Mouse (Mus musculus) kidney, adult 2 months (tissue): ENCODE results near the gene Ddr2.

Experiments
- CTCF ChIP-seq: fragments of 200-500 bp; conservative IDR thresholded peaks from 2 replicates; pipeline ENCODE4 v1.5.1; 2011; ENCODE audit warnings: low read depth, mild to moderate bottlenecking, control low read depth, low read length, moderate library complexity, mixed read lengths; ENCODE audit not compliant: insufficient read depth, insufficient read length
- POLR2A ChIP-seq: fragments of 200-500 bp; IDR thresholded peaks from one replicate; pipeline ENCODE4 v1.6.1; 2011; ENCODE audit warnings: low read depth, low read length, control low read depth

DNA sequence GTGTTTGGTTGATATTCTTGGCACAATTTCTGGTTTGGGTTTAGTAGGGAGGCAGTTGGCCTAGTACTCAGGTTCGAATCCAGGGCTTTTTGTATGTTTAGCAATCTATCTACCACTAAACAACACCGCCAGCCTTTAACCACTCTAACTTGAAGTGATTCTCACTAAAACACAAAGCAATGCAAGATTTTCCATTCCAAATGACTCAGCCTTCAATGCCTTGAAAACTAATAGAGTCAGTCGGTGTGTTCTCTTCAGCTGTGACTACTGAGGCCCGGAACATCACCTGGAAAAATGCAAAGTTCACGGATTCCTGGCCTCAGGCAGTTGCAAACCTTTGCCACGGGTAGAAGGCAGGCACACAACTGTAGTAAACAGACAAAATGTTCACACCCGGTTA is 178.9 kb downstream of the Ddr2 start:
- TF ChIP-seq CTCF, result no peak
- no peak for TF ChIP-seq POLR2A
